Mouse (Mus musculus): ENCODE measurements around the gene Cyp27b1.

DNA sequence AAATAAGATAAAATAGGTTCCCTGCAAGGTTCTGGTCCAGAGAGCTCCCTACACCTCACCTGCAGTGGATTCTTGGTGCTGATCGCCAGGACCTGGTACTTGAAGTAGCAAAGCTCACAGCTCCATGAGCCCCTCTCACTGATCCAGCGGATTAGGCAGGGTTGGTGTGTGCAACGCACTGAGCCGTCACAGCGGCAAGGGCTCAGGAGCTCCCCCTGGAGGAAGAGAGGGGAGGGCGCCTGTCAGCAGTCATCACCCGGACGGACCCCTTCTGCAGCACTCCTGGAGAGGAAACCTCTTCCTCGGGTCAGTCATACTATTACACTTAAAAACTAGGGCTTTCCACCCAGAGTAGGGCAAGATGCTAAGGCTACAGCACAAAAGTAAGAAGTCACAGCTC is 10.1 kb downstream of the Cyp27b1 start:
- TF ChIP-seq POLR2A (IDR thresholded peaks at IDR 0.05; ENCODE audit: insufficient read depth, low read depth, low read length) (no peak), CTCF (IDR thresholded peaks at IDR 0.05; ENCODE audit: insufficient read depth, low read depth, low read length) (peak; percentile 94)

Data from olfactory bulb, adult 2 months (tissue).